Mouse (Mus musculus): ENCODE measurements around the gene Masp1. TPM values are rescaled to one million over a fixed set of nuclear protein-coding genes. Genes with fewer than 3 reads are reported as not detected.

Gene Masp1
- polyA plus RNA-seq, 1 experiment from 2014 or later, result 32.8 TPM

DNA sequence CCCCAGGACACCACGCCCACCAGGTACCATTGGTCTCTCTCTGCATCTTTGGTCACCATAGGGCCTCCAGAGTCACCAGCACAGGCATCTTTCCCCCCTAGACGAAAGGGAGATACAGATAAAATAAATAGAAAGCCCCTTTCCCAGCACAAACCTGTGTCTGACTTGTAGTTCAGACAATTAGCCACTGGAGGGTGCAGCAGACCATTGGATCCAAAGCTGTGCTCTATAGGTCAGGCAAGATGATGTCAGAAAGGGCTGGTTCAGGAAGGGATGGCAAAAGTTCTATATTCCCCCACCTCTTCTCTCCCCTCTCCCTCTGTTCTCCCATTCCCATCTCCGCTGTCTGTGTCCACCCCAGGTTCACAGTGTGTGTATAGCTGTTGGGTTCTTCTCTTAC, 68.1 kb downstream of the Masp1 start:
- Histone ChIP-seq H3K9me3 (no peaks in the 10 kb centered on the region), H3K4me1 (no peaks in the 10 kb centered on the region), H3K36me3 (no peaks in the 10 kb centered on the region), H3K9ac (replicated peaks) (no peak overlapping the region), H3K27me3 (no peaks in the 10 kb centered on the region), H3K27ac (replicated peaks) (no peak overlapping the region), H3K4me3 (no peak overlapping the region), H3K4me2 (replicated peaks) (no peak overlapping the region)
- WGBS, result 5% methylated on average over 3 of the region's 3 CpGs
- peak; percentile 78; the same call in 1 of the 2 replicates for ATAC-seq (ENCODE audit: low FRiP score, low read depth)

DNA sequence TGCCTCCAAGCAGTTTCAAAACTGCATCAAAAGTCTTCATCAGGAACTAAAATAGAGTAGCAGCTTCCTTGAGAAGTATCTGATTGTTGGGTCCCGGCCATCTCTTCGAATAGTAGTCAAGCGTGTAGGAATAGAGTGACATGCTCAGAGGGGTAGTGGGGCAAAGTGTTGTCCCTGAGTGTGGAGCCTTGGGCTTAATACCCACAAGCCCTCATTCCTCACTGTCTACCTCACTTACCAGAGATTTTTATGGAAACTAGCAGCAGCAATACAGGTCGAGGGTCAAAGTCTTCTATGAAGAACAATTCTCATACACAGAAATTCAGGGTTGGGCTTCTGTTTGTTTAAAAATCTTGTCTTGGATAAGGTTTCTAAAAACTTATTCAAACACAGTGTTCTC, 69.8 kb downstream of the Masp1 start:
- H3K4me1 ChIP-seq, result no peaks in the 10 kb centered on the region
- no peak overlapping the region for H3K9ac ChIP-seq (replicated peaks)
- WGBS, result 87% methylated on average over 4 of the region's 4 CpGs
- no peak for ATAC-seq (ENCODE audit: low FRiP score, low read depth)
- H3K27ac ChIP-seq (replicated peaks), result no peak overlapping the region
- no peaks in the 10 kb centered on the region for H3K36me3 ChIP-seq
- H3K4me3 ChIP-seq, result no peak overlapping the region
- no peak overlapping the region for H3K4me2 ChIP-seq (replicated peaks)
- H3K9me3 ChIP-seq, result no peaks in the 10 kb centered on the region
- no peaks in the 10 kb centered on the region for H3K27me3 ChIP-seq

DNA sequence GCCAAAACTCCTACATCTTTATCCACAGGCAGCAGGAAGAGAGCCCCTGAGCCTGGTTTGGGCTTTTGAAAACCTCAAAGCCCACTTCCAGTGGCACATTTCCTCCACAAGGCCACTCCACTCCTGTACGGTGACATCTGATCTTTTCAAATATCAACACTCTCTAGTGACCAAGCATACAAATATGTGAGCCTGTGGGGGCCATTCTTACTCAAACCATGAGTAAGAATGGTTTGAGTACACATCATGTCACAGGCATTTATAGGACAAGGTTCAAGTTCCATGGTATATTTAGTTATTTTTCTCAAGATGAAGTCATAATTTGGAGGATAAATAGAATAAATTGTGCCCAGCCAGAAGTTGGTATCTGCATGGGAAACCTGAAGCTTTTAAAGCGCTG, 70.7 kb downstream of the Masp1 start:
- H3K4me1 ChIP-seq, result no peaks in the 10 kb centered on the region
- no peaks in the 10 kb centered on the region for H3K27me3 ChIP-seq
- no peak for ATAC-seq (ENCODE audit: low FRiP score, low read depth)
- H3K27ac ChIP-seq (replicated peaks), result no peak overlapping the region
- no peak overlapping the region for H3K4me2 ChIP-seq (replicated peaks)
- no peak overlapping the region for H3K4me3 ChIP-seq
- H3K9me3 ChIP-seq, result no peaks in the 10 kb centered on the region
- no peaks in the 10 kb centered on the region for H3K36me3 ChIP-seq
- H3K9ac ChIP-seq (replicated peaks), result no peak overlapping the region
- 94% methylated on average over 2 of the region's 2 CpGs for WGBS

DNA sequence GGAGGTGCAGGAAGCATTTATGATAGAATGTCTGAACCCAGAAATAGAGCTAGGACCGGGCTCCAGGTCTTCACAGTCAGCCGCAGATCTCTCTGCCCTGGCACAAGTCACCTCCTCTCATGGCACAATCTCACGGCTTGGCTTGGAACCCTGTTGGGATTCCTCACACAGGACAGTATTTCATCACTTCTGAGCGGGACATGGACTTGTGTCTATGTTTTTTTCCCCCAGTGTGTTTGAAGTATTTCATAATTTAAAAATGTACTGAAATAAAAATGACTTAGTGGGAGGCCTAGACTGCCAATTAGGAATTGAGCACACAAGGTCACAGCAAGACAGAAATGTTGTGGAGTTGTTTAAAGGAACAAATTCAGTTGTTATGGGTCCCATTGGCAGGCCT, 76.4 kb downstream of the Masp1 start:
- 87% methylated on average over 4 of the region's 4 CpGs for WGBS
- no peaks in the 10 kb centered on the region for H3K9me3 ChIP-seq
- H3K4me1 ChIP-seq, result no peaks in the 10 kb centered on the region
- no peaks in the 10 kb centered on the region for H3K36me3 ChIP-seq
- H3K9ac ChIP-seq (replicated peaks), result no peak overlapping the region
- H3K4me3 ChIP-seq, result no peak overlapping the region
- H3K27me3 ChIP-seq, result no peaks in the 10 kb centered on the region
- no peak overlapping the region for H3K27ac ChIP-seq (replicated peaks)
- no peak overlapping the region for H3K4me2 ChIP-seq (replicated peaks)
- ATAC-seq (ENCODE audit: low FRiP score, low read depth), result no peak

GRCm38 (mm10) chr16:23437404-23438166, 83.0 kb downstream of the Masp1 start:
- Histone ChIP-seq H3K27ac (replicated peaks) (no peak overlapping the region), H3K27me3 (no peaks in the 10 kb centered on the region), H3K4me2 (replicated peaks) (no peak overlapping the region), H3K36me3 (no peaks in the 10 kb centered on the region), H3K4me3 (no peak overlapping the region), H3K9me3 (no peaks in the 10 kb centered on the region), H3K9ac (replicated peaks) (no peak overlapping the region), H3K4me1 (no peaks in the 10 kb centered on the region)
- 71% methylated on average over 12 of the region's 12 CpGs for WGBS
- no peak for ATAC-seq (ENCODE audit: low FRiP score, low read depth)

- no peaks in the 10 kb centered on the region for H3K4me1 ChIP-seq
- H3K4me3 ChIP-seq, result no peak overlapping the region
- H3K27me3 ChIP-seq, result no peaks in the 10 kb centered on the region
- no peak for ATAC-seq (ENCODE audit: low FRiP score, low read depth)
- no peak overlapping the region for H3K4me2 ChIP-seq (replicated peaks)
- H3K9me3 ChIP-seq, result no peaks in the 10 kb centered on the region
- no peak overlapping the region for H3K9ac ChIP-seq (replicated peaks)
- H3K36me3 ChIP-seq, result no peaks in the 10 kb centered on the region
- WGBS, result 89% methylated on average over 8 of the region's 8 CpGs
- no peak overlapping the region for H3K27ac ChIP-seq (replicated peaks)
Measured at GRCm38 (mm10) chr16:23429991-23430390, 90.6 kb downstream of the Masp1 start.

GRCm38 (mm10) chr16:23428647-23429319, 91.8 kb downstream of the Masp1 start, which contains the start of gene Rtp1:
TSS of gene Rtp1 (plus strand) at chr16:23429133.
- H3K4me2 ChIP-seq (replicated peaks), result no peak within 1 kb of the TSS

DNA sequence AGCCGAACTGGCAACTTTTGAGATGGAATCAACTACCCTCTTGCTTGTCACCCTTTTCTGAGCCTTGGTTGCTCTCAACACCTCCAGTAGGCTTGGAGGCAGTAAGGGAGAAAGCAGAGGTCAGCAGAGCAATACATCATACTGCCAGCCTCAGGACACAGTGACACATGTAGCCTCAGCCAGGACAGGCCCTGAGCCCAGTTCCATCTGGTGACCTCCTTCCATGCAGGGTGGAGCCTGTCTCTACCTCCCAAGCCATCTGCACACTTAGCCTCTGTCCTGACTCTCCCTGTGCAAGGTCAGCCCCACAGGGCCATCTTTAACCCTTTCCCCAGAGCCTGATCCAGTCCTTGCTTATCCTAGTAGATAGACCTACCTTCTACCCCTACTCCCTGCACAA, 92.9 kb downstream of the Masp1 start:
- no peaks in the 10 kb centered on the region for H3K4me1 ChIP-seq

More at GRCm38 (mm10) chr16:23428647-23429319, 91.8 kb downstream of the Masp1 start, which contains the start of gene Rtp1:
- no peak within 1 kb of the TSS for H3K4me3 ChIP-seq
- H3K27ac ChIP-seq (replicated peaks), result no peak within 1 kb of the TSS
- H3K9me3 ChIP-seq, result no peaks in the 10 kb centered on the region
- no peaks in the 10 kb centered on the region for H3K4me1 ChIP-seq
- 81% methylated on average over 7 of the region's 7 CpGs for WGBS
- no peak for ATAC-seq (ENCODE audit: low FRiP score, low read depth)
- H3K27me3 ChIP-seq, result no peaks in the 10 kb centered on the region
- no peaks in the 10 kb centered on the region for H3K36me3 ChIP-seq
- no peak within 1 kb of the TSS for H3K9ac ChIP-seq (replicated peaks)

GRCm38 (mm10) chr16:23423825-23424224, 96.8 kb downstream of the Masp1 start:
- H3K27me3 ChIP-seq, result no peaks in the 10 kb centered on the region

More for the DNA sequence above, 92.9 kb downstream of the Masp1 start:
- WGBS, result 95% methylated on average over 1 of the region's 1 CpGs
- ATAC-seq (ENCODE audit: low FRiP score, low read depth), result no peak
- Histone ChIP-seq H3K9ac (replicated peaks) (no peak overlapping the region), H3K4me2 (replicated peaks) (no peak overlapping the region), H3K9me3 (no peaks in the 10 kb centered on the region), H3K27me3 (no peaks in the 10 kb centered on the region), H3K4me3 (no peak overlapping the region), H3K36me3 (no peaks in the 10 kb centered on the region), H3K27ac (replicated peaks) (no peak overlapping the region)

GRCm38 (mm10) chr16:23419565-23420085, 101.0 kb downstream of the Masp1 start:
- no peak overlapping the region for H3K4me3 ChIP-seq
- ATAC-seq (ENCODE audit: low FRiP score, low read depth), result no peak
- 91% methylated on average over 8 of the region's 8 CpGs for WGBS
- H3K9me3 ChIP-seq, result no peaks in the 10 kb centered on the region
- H3K36me3 ChIP-seq, result no peaks in the 10 kb centered on the region
- peaks cover 15% of the 10 kb centered on the region for H3K4me1 ChIP-seq
- H3K27me3 ChIP-seq, result no peaks in the 10 kb centered on the region
- H3K27ac ChIP-seq (replicated peaks), result no peak overlapping the region
- H3K9ac ChIP-seq (replicated peaks), result no peak overlapping the region
- no peak overlapping the region for H3K4me2 ChIP-seq (replicated peaks)

More at GRCm38 (mm10) chr16:23423825-23424224, 96.8 kb downstream of the Masp1 start:
- Histone ChIP-seq H3K9ac (replicated peaks) (no peak overlapping the region), H3K4me1 (no peaks in the 10 kb centered on the region), H3K27ac (replicated peaks) (no peak overlapping the region), H3K36me3 (no peaks in the 10 kb centered on the region), H3K4me2 (replicated peaks) (no peak overlapping the region), H3K4me3 (no peak overlapping the region), H3K9me3 (no peaks in the 10 kb centered on the region)
- ATAC-seq (ENCODE audit: low FRiP score, low read depth), result no peak
- 66% methylated on average over 5 of the region's 5 CpGs for WGBS

DNA sequence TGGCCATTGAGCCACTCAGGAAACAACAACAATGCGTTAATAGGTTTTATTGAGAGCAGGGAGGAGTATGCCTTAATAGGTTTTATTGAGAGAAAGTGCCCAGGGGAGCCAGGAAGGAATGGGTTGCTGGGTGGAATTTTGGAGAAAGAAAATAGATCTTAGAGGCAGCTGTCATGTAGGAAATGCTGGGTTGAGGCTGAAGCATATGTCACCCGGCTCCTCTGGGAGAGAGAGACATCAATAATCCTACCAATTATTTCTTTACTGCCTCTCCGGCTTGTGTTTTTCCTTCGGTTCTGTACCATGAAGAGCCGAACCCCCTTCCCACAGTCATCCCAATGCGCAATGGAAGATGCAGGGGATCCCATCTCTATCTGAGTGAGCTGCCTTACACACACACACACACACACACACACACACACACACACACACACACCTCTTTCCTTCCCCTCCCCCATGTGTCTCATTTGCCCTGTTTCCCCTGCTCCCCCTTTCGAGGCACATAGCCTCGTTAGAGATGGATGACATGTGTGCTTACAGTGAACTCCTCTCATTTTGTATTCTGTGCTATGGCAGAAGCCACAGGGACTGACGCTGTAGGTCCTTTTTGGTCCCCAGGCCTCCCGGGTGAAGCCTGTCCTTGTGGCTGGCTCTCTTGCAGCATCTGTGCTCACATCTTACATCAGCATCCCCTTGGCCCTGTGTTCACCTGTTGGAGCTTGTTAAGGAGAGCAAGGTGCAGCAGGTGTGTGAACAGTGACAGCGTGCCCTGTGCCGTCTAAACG, 103.0 kb downstream of the Masp1 start:
- H3K27me3 ChIP-seq, result no peaks in the 10 kb centered on the region
- H3K9ac ChIP-seq (replicated peaks), result no peak overlapping the region
- H3K4me2 ChIP-seq (replicated peaks), result no peak overlapping the region
- 62% methylated on average over 13 of the region's 13 CpGs for WGBS
- H3K4me3 ChIP-seq, result no peak overlapping the region
- ATAC-seq (ENCODE audit: low FRiP score, low read depth), result 0 out of 2 replicates have a peak, but pooled peaks have one; percentile 34
- peaks cover 15% of the 10 kb centered on the region for H3K4me1 ChIP-seq
- H3K9me3 ChIP-seq, result no peaks in the 10 kb centered on the region
- H3K36me3 ChIP-seq, result no peaks in the 10 kb centered on the region
- no peak overlapping the region for H3K27ac ChIP-seq (replicated peaks)

Measured in midbrain, embryonic 12.5 days (tissue).